Mouse (Mus musculus): ENCODE results near the gene Prm3.

The Prm3 gene

GRCm38 (mm10) chr16:10796034-10796433 is 5.3 kb upstream of the Prm3 start, which contains the start of gene Prm2:
TSS of gene Prm2 (minus strand) at chr16:10796134.
- DNase-seq: no peak

GRCm38 (mm10) chr16:10788866-10789265 is 1.8 kb downstream of the Prm3 start:
- no peak for DNase-seq

GRCm38 (mm10) chr16:10788271-10788670 is 2.4 kb downstream of the Prm3 start, which contains the start of gene Tnp2:
TSS of gene Tnp2 (minus strand) at chr16:10788660.
- DNase-seq: peak in 1 of 2 experiments; percentile 72

GRCm38 (mm10) chr16:10787548-10788058 is 3.1 kb downstream of the Prm3 start:
- DNase-seq: no peak

- DNase-seq: no peak
Measured at GRCm38 (mm10) chr16:10786782-10787547, 3.7 kb downstream of the Prm3 start.

GRCm38 (mm10) chr16:10786288-10786687 is 4.4 kb downstream of the Prm3 start:
- DNase-seq: peak; percentile 75 to 88

GRCm38 (mm10) chr16:10785371-10786231 is 5.1 kb downstream of the Prm3 start, which contains the start of gene Socs1:
TSS of gene Socs1 (minus strand) at chr16:10785536.
- peak; percentile 94 for DNase-seq

- peak; percentile 93 to 94 for DNase-seq
Measured at GRCm38 (mm10) chr16:10784793-10785370, 5.8 kb downstream of the Prm3 start.

- DNase-seq: peak in 1 of 2 experiments; percentile 56
Measured at GRCm38 (mm10) chr16:10783883-10784792, 6.6 kb downstream of the Prm3 start.

GRCm38 (mm10) chr16:10783451-10783850 is 7.3 kb downstream of the Prm3 start:
- DNase-seq: no peak

- peak in 1 of 2 experiments; percentile 39 for DNase-seq
Measured at GRCm38 (mm10) chr16:10783152-10783434, 7.6 kb downstream of the Prm3 start.

GRCm38 (mm10) chr16:10782377-10783151 is 8.2 kb downstream of the Prm3 start:
- DNase-seq: no peak

- DNase-seq: peak in 1 of 2 experiments; percentile 69
Measured at GRCm38 (mm10) chr16:10781862-10782371, 8.8 kb downstream of the Prm3 start.

GRCm38 (mm10) chr16:10780631-10781120 is 10.0 kb downstream of the Prm3 start:
- no peak for DNase-seq

GRCm38 (mm10) chr16:10777579-10778160 is 13.0 kb downstream of the Prm3 start:
- no peak for DNase-seq

- DNase-seq: no peak
Measured at GRCm38 (mm10) chr16:10776322-10776721, 14.4 kb downstream of the Prm3 start.

- DNase-seq: no peak
Measured at GRCm38 (mm10) chr16:10774726-10775125, 16.0 kb downstream of the Prm3 start.

- DNase-seq: no peak
Measured at GRCm38 (mm10) chr16:10773543-10773942, 17.2 kb downstream of the Prm3 start.

GRCm38 (mm10) chr16:10771769-10772510 is 18.8 kb downstream of the Prm3 start:
- peak; percentile 71 to 84 for DNase-seq
